Mouse (Mus musculus) neural tube, embryonic 11.5 days (tissue): ENCODE measurements at regions not wholly inside any gene's neighbourhood (a gene's known extent, or its start where the extent isn't known, plus 50 kb on each side); places are given as distances from the start of the nearest gene placed in this dataset.

Source experiments
- ATAC-seq: fragments of 200-750 bp; cut with Nextera tagmentation; 2 replicates; pipeline ENCODE4 v1.8.0; 2017; ENCODE audit warnings: moderate number of reproducible peaks, mild to moderate bottlenecking, moderate TSS enrichment, moderate library complexity; ENCODE audit not compliant: insufficient read depth, low FRiP score, low TSS enrichment
- DNase-seq: peaks from one replicate; pipeline ENCODE4 v3.0.0-alpha.2; 2015; ENCODE audit warnings: low spot score
- H3K27ac ChIP-seq: fragments of 300-500 bp; sonication (generic); 2 replicates; pipeline ENCODE4 v1.5.1; 2014; ENCODE audit warnings: low read depth, mild to moderate bottlenecking, low read length
- H3K27me3 ChIP-seq: fragments of 300-500 bp; sonication (generic); 2 replicates; pipeline ENCODE4 v1.6.1; 2014; ENCODE audit warnings: mild to moderate bottlenecking, low read length, mixed read lengths; ENCODE audit not compliant: control insufficient read depth, insufficient read depth
- H3K36me3 ChIP-seq: fragments of 300-500 bp; sonication (generic); 2 replicates; pipeline ENCODE4 v1.6.1; 2014; ENCODE audit warnings: mild to moderate bottlenecking, low read length, moderate library complexity, mixed read lengths; ENCODE audit not compliant: control insufficient read depth, insufficient read depth
- H3K4me1 ChIP-seq: fragments of 300-500 bp; sonication (generic); 2 replicates; pipeline ENCODE4 v1.6.1; 2014; ENCODE audit warnings: low read length, mixed read lengths; ENCODE audit not compliant: control insufficient read depth, insufficient read depth
- H3K4me2 ChIP-seq: fragments of 300-500 bp; sonication (generic); 2 replicates; pipeline ENCODE4 v1.6.1; 2014; ENCODE audit warnings: low read depth, mild to moderate bottlenecking, moderate library complexity
- H3K4me3 ChIP-seq: fragments of 300-500 bp; sonication (generic); 2 replicates; pipeline ENCODE4 v1.5.1; 2014; ENCODE audit warnings: low read depth, low read length
- H3K9ac ChIP-seq: fragments of 300-500 bp; sonication (generic); 2 replicates; pipeline ENCODE4 v1.6.1; 2014; ENCODE audit warnings: mild to moderate bottlenecking, low read length
- H3K9me3 ChIP-seq: fragments of 300-500 bp; sonication (generic); 2 replicates; pipeline ENCODE4 v1.6.1; 2016; ENCODE audit warnings: low read length; ENCODE audit not compliant: control insufficient read depth
- WGBS: fragments of 180-500 bp; shearing (Covaris S2); extraction: QIAGEN DNeasy Blood & Tissue Kit; methylation state at CpG from one replicate; pipeline ENCODE4 v1.1.7; 2014; 5-methylcytosine and 5-hydroxymethylcytosine counted together

GRCm38 (mm10) chr2:9553313-9553712, 327.7 kb upstream of the 4930412O13Rik start:
- ATAC-seq = no peak
- no peak for DNase-seq
- H3K4me1 ChIP-seq = no peaks in the 10 kb centered on the region
- no peaks in the 10 kb centered on the region for H3K27me3 ChIP-seq
- H3K9ac ChIP-seq = no peak overlapping the region
- H3K36me3 ChIP-seq = no peaks in the 10 kb centered on the region
- no peak overlapping the region for H3K4me2 ChIP-seq
- H3K9me3 ChIP-seq = no peaks in the 10 kb centered on the region
- no peak overlapping the region for H3K27ac ChIP-seq
- no peak overlapping the region for H3K4me3 ChIP-seq

- DNase-seq (no peak), ATAC-seq (no peak)
- Histone ChIP-seq H3K4me3 (no peak overlapping the region), H3K9ac (no peak overlapping the region), H3K4me1 (no peaks in the 10 kb centered on the region), H3K4me2 (no peak overlapping the region), H3K36me3 (no peaks in the 10 kb centered on the region), H3K27ac (no peak overlapping the region), H3K9me3 (no peaks in the 10 kb centered on the region), H3K27me3 (no peaks in the 10 kb centered on the region)
- 18% methylated on average over 6 of the region's 6 CpGs for WGBS
Measured at GRCm38 (mm10) chr2:9564487-9565043, 316.5 kb upstream of the 4930412O13Rik start.

GRCm38 (mm10) chr2:9569220-9569619, 311.8 kb upstream of the 4930412O13Rik start:
- DNase-seq = no peak
- Histone ChIP-seq H3K9ac (no peak overlapping the region), H3K4me3 (no peak overlapping the region), H3K27ac (no peak overlapping the region), H3K27me3 (no peaks in the 10 kb centered on the region), H3K9me3 (no peaks in the 10 kb centered on the region), H3K4me1 (no peaks in the 10 kb centered on the region), H3K4me2 (no peak overlapping the region), H3K36me3 (no peaks in the 10 kb centered on the region)
- no peak for ATAC-seq
- WGBS = 76% methylated on average over 4 of the region's 4 CpGs

GRCm38 (mm10) chr2:9574196-9574595, 306.9 kb upstream of the 4930412O13Rik start:
- ATAC-seq (no peak), DNase-seq (no peak)
- WGBS = 34% methylated on average over 6 of the region's 6 CpGs
- Histone ChIP-seq H3K9ac (no peak overlapping the region), H3K4me2 (no peak overlapping the region), H3K27ac (no peak overlapping the region), H3K9me3 (no peaks in the 10 kb centered on the region), H3K4me3 (no peak overlapping the region), H3K4me1 (no peaks in the 10 kb centered on the region), H3K27me3 (no peaks in the 10 kb centered on the region), H3K36me3 (no peaks in the 10 kb centered on the region)

- WGBS = 91% methylated on average over 5 of the region's 5 CpGs
Measured at GRCm38 (mm10) chr2:9574651-9575050, 306.4 kb upstream of the 4930412O13Rik start.

GRCm38 (mm10) chr2:9577868-9578267, 303.2 kb upstream of the 4930412O13Rik start:
- DNase-seq = no peak
- Histone ChIP-seq H3K4me3 (no peak overlapping the region), H3K36me3 (no peaks in the 10 kb centered on the region), H3K27ac (no peak overlapping the region), H3K9me3 (no peaks in the 10 kb centered on the region), H3K4me1 (no peaks in the 10 kb centered on the region), H3K27me3 (no peaks in the 10 kb centered on the region), H3K4me2 (no peak overlapping the region), H3K9ac (no peak overlapping the region)
- WGBS = 77% methylated on average over 4 of the region's 4 CpGs
- ATAC-seq = peak; percentile 33; the same call in 1 of the 2 replicates

More at GRCm38 (mm10) chr2:9574651-9575050, 306.4 kb upstream of the 4930412O13Rik start:
- no peaks in the 10 kb centered on the region for H3K4me1 ChIP-seq
- H3K4me2 ChIP-seq = no peak overlapping the region
- no peaks in the 10 kb centered on the region for H3K9me3 ChIP-seq
- no peak overlapping the region for H3K4me3 ChIP-seq
- ATAC-seq = no peak
- H3K36me3 ChIP-seq = no peaks in the 10 kb centered on the region
- H3K27ac ChIP-seq = no peak overlapping the region
- no peak for DNase-seq
- no peaks in the 10 kb centered on the region for H3K27me3 ChIP-seq
- no peak overlapping the region for H3K9ac ChIP-seq

- DNase-seq (no peak), ATAC-seq (no peak)
- H3K4me1 ChIP-seq = no peaks in the 10 kb centered on the region
- no peak overlapping the region for H3K9ac ChIP-seq
- no peak overlapping the region for H3K27ac ChIP-seq
- H3K36me3 ChIP-seq = no peaks in the 10 kb centered on the region
- 92% methylated on average over 3 of the region's 3 CpGs for WGBS
- H3K4me2 ChIP-seq = no peak overlapping the region
- H3K4me3 ChIP-seq = no peak overlapping the region
- no peaks in the 10 kb centered on the region for H3K9me3 ChIP-seq
- H3K27me3 ChIP-seq = no peaks in the 10 kb centered on the region
Measured at GRCm38 (mm10) chr2:9587389-9587788, 293.7 kb upstream of the 4930412O13Rik start.

- no peak for ATAC-seq
- Histone ChIP-seq H3K4me2 (no peak overlapping the region), H3K9me3 (no peaks in the 10 kb centered on the region)
Measured at GRCm38 (mm10) chr2:9589200-9589599, 291.9 kb upstream of the 4930412O13Rik start.

GRCm38 (mm10) chr2:9592531-9592930, 288.5 kb upstream of the 4930412O13Rik start:
- Histone ChIP-seq H3K27ac (no peak overlapping the region), H3K4me1 (no peaks in the 10 kb centered on the region), H3K36me3 (no peaks in the 10 kb centered on the region), H3K4me3 (no peak overlapping the region), H3K4me2 (no peak overlapping the region), H3K27me3 (no peaks in the 10 kb centered on the region), H3K9me3 (no peaks in the 10 kb centered on the region), H3K9ac (no peak overlapping the region)
- ATAC-seq (no peak), DNase-seq (no peak)
- 85% methylated on average over 1 of the region's 1 CpGs for WGBS

More at GRCm38 (mm10) chr2:9589200-9589599, 291.9 kb upstream of the 4930412O13Rik start:
- Histone ChIP-seq H3K36me3 (no peaks in the 10 kb centered on the region), H3K27me3 (no peaks in the 10 kb centered on the region), H3K9ac (no peak overlapping the region), H3K4me1 (no peaks in the 10 kb centered on the region), H3K4me3 (no peak overlapping the region), H3K27ac (no peak overlapping the region)
- no peak for DNase-seq
